Mouse (Mus musculus) liver, embryonic 13.5 days (tissue): ENCODE data around the gene H2al1i. TPM values are rescaled to one million over a fixed set of nuclear protein-coding genes. Genes with fewer than 3 reads are reported as not detected.
"Not testable (repeated sequence)": the region's sequence is repeated elsewhere in the genome, so short reads cannot be mapped to it uniquely, and the experiment has no call there.

ENCODE experiments used
- ATAC-seq: fragments of 200-750 bp; cut with Nextera tagmentation; 2 replicates; pipeline ENCODE4 v1.8.0; 2017; ENCODE audit warnings: low read depth, mild to moderate bottlenecking, moderate number of reproducible peaks, moderate library complexity
- DNase-seq: peaks from one replicate; pipeline ENCODE4 v3.0.0; 2022
- H3K27ac ChIP-seq: fragments of 300-500 bp; sonication (generic); 2 replicates; pipeline ENCODE4 v1.5.1; 2015; ENCODE audit warnings: moderate library complexity, mild to moderate bottlenecking, inconsistent platforms
- H3K27me3 ChIP-seq: fragments of 300-500 bp; sonication (generic); 2 replicates; pipeline ENCODE4 v1.6.1; 2015; ENCODE audit warnings: mild to moderate bottlenecking, inconsistent platforms
- H3K36me3 ChIP-seq: fragments of 300-500 bp; sonication (generic); 2 replicates; pipeline ENCODE4 v1.6.1; 2015; ENCODE audit warnings: mild to moderate bottlenecking, inconsistent platforms
- H3K4me1 ChIP-seq: fragments of 300-500 bp; sonication (generic); replicated peaks from 2 replicates; pipeline ENCODE4 v1.6.1; 2015; ENCODE audit warnings: inconsistent platforms
- H3K4me2 ChIP-seq: fragments of 300-500 bp; sonication (generic); 2 replicates; pipeline ENCODE4 v1.6.1; 2015; ENCODE audit warnings: inconsistent platforms, mild to moderate bottlenecking, moderate library complexity
- H3K4me3 ChIP-seq: fragments of 300-500 bp; sonication (generic); replicated peaks from 2 replicates; pipeline ENCODE4 v1.5.1; 2015; ENCODE audit warnings: mild to moderate bottlenecking, inconsistent platforms
- H3K9ac ChIP-seq: fragments of 300-500 bp; sonication (generic); 2 replicates; pipeline ENCODE4 v1.6.1; 2015; ENCODE audit warnings: mild to moderate bottlenecking, inconsistent platforms
- H3K9me3 ChIP-seq: fragments of 300-500 bp; sonication (generic); replicated peaks from 2 replicates; pipeline ENCODE4 v1.6.1; 2016; ENCODE audit warnings: inconsistent platforms
- WGBS: fragments of 180-500 bp; shearing (Covaris S2); methylation state at CpG from one replicate; pipeline ENCODE4 v1.1.7; 2015; ENCODE audit not compliant: insufficient replicate concordance; 5-methylcytosine and 5-hydroxymethylcytosine counted together
- polyA plus RNA-seq: library from polyadenylated mRNA; unstranded; fragments of >200 nt; fragmentation: Nextera tagmentation; extraction: Ambion mirVana; gene quantifications from 2 replicates; pipeline ENCODE4 v1.2.1, GENCODE M21; 2015

Gene H2al1i
- polyA plus RNA-seq, 1 experiment from 2014 or later, result not detected

DNA sequence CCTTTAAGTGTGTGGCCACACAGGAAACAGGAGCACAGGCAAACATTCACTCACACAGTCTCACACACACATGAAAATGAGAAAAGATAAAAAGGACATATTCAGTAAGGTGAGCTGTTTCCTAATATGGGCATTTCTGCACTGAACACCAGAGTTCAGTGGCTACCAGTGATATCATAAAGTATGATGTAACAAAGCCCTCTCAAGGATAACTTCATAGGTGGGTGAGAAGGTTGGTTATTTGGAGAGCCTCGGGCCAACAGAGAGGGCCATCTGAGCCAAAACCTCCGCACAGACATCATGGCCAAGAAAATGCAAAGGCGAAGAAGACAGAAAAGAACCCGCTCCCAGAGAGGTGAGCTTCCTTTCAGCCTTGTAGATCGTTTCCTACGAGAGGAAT is 3.3 kb upstream of the H2al1i start, which contains the start of gene H2al1h:
H2al1h (plus strand) TSS at position 301 of the 400 bp plus-strand sequence.
- not testable (repeated sequence) for H3K27me3 ChIP-seq, H3K36me3 ChIP-seq, DNase-seq, ATAC-seq, H3K4me2 ChIP-seq, H3K9ac ChIP-seq, H3K4me1 ChIP-seq, H3K9me3 ChIP-seq, H3K4me3 ChIP-seq, H3K27ac ChIP-seq
- WGBS, result no CpG with 5 or more reads among the region's 6 CpGs

DNA sequence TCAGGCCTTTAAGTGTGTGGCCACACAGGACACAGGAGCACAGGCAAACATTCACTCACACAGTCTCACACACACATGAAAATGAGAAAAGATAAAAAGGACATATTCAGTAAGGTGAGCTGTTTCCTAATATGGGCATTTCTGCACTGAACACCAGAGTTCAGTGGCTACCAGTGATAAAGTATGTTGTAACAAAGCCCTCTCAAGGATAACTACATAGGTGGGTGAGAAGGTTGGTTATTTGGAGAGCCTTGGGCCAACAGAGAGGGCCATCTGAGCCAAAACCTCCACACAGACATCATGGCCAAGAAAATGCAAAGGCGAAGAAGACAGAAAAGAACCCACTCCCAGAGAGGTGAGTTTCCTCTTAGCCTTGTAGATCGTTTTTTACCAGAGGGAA is 3.1 kb downstream of the H2al1i start, which contains the start of gene H2al1j:
H2al1j (plus strand) TSS at position 301 of the 400 bp plus-strand sequence.
- H3K9ac ChIP-seq, ATAC-seq, H3K4me2 ChIP-seq, H3K36me3 ChIP-seq, H3K9me3 ChIP-seq, H3K27ac ChIP-seq, DNase-seq, H3K4me1 ChIP-seq, H3K27me3 ChIP-seq, H3K4me3 ChIP-seq: not testable (repeated sequence)
- 65% methylated on average over 2 of the region's 2 CpGs for WGBS

DNA sequence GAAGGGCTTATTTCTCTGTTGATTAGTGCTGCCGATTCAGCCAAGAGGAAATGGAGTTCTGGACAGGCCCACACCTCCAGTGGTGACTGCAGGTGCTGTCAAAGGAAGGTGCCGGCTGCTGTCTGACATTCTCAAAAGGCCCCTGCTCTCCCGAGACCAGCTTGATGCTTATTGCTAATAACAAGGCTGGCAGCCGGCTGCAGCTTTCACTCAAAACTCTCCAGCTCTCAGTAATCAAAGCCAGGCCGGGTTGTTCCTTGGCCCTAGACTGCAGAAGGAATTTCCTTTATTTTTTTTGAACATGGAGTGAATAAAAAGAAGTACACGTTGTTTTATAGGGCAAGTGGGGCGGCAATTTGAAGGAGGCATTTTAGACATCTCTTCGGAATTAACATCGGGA is 21.3 kb downstream of the H2al1i start:
- no peaks in the 10 kb centered on the region for H3K36me3 ChIP-seq
- H3K4me1 ChIP-seq, result no peaks in the 10 kb centered on the region
- DNase-seq (no peak), ATAC-seq (no peak)
- WGBS, result 65% methylated on average over 9 of the region's 9 CpGs
- H3K27me3 ChIP-seq, result no peaks in the 10 kb centered on the region
- H3K9me3 ChIP-seq, result no peaks in the 10 kb centered on the region
- no peak overlapping the region for H3K4me2 ChIP-seq
- H3K4me3 ChIP-seq, result no peak overlapping the region
- no peak overlapping the region for H3K27ac ChIP-seq
- H3K9ac ChIP-seq, result no peak overlapping the region

DNA sequence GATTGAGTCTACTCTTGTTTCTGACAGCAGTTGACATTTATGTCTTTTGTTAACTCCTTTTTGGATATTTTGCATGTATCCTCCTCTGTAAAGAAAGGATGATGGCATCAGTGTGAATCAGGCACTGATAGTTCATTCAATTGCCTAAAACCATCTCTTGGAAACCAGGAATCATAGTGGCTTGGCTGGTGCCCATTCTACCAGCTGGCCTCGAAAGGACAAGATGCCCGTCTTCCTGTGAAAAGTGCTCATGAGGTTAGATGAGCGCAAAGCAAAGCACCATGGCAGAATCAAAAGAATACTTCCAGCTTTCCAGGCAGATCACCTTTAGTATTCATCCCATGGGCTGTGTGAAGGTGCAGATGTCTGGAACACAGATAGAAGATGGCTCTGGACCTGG is 22.3 kb downstream of the H2al1i start:
- Histone ChIP-seq H3K4me2 (no peak overlapping the region), H3K9me3 (no peaks in the 10 kb centered on the region), H3K36me3 (no peaks in the 10 kb centered on the region), H3K4me3 (no peak overlapping the region), H3K9ac (no peak overlapping the region), H3K27ac (no peak overlapping the region), H3K4me1 (no peaks in the 10 kb centered on the region), H3K27me3 (no peaks in the 10 kb centered on the region)
- WGBS, result 80% methylated on average over 3 of the region's 3 CpGs
- ATAC-seq (no peak), DNase-seq (no peak)

DNA sequence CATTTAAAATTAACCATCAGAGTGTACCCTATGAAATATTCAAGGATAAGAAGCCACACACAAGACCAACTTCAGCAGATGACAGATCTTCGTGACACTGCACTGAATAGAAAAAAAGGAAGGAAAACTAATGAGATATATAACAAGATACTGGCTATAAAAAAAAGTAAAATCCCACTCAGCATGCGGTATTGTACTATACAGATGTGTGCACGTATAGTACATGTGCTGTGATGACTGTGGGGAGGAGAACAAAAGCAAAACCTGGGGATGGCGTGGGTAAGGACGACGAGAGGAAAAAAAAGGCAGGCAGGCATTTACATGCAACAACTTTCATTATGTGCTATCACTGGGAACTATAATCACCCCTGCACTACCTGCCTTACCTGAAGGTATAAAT is 36.4 kb downstream of the H2al1i start:
- H3K4me1 ChIP-seq, result no peaks in the 10 kb centered on the region
- 37% methylated on average over 6 of the region's 6 CpGs for WGBS

DNA sequence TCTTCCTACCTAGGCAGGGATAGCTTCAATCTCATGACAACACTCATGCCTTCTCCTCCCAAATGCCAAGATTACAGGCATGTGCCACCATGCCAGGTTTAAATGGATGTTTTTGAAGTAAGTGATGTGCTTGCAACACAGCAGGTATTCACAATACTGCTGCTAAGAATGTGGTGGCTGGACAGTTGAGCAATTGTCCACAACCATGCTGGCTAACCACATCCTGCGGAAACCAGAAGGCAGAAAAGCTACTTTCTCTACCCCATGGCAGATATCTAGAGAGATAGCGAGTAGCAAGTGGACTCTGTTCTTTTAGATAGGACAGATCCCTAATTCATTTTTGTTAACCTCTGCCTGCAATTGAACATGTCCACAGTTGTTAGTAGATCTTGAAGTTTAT is 36.8 kb downstream of the H2al1i start:
- Histone ChIP-seq H3K36me3 (no peaks in the 10 kb centered on the region), H3K27ac (no peak overlapping the region), H3K4me3 (no peak overlapping the region), H3K27me3 (no peaks in the 10 kb centered on the region), H3K9ac (no peak overlapping the region), H3K9me3 (no peaks in the 10 kb centered on the region), H3K4me1 (no peaks in the 10 kb centered on the region), H3K4me2 (no peak overlapping the region)
- 36% methylated on average over 2 of the region's 2 CpGs for WGBS
- DNase-seq, result no peak
- no peak for ATAC-seq

More for the DNA sequence above, 36.4 kb downstream of the H2al1i start:
- no peak overlapping the region for H3K9ac ChIP-seq
- no peak for DNase-seq
- no peaks in the 10 kb centered on the region for H3K9me3 ChIP-seq
- no peak for ATAC-seq
- no peak overlapping the region for H3K4me2 ChIP-seq
- no peak overlapping the region for H3K4me3 ChIP-seq
- no peaks in the 10 kb centered on the region for H3K36me3 ChIP-seq
- H3K27me3 ChIP-seq, result no peaks in the 10 kb centered on the region
- no peak overlapping the region for H3K27ac ChIP-seq

DNA sequence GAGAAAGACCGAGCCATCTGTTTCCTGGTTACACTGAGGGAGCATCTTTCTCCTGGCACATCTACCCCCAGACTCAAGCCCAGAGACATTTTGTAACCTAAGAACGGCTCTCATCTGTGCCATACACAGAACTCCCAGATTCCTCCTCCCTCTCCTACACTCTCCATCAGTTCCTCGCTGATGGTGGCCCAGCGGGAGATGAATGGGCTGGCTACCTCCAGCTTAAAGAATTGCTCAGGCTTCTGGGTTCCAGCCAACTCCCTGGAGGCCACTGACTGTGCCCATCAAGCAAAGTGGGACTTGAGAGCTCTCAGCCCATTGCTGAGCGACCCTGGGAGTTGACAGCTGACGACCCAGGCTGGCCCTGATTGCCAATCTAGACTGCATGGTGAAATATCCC is 39.4 kb downstream of the H2al1i start:
- no peaks in the 10 kb centered on the region for H3K27me3 ChIP-seq
- H3K36me3 ChIP-seq, result no peaks in the 10 kb centered on the region
- WGBS, result 62% methylated on average over 6 of the region's 6 CpGs
- H3K4me3 ChIP-seq, result no peak overlapping the region
- no peaks in the 10 kb centered on the region for H3K4me1 ChIP-seq
- DNase-seq, result no peak
- no peak for ATAC-seq
- no peak overlapping the region for H3K9ac ChIP-seq
- no peak overlapping the region for H3K27ac ChIP-seq
- no peaks in the 10 kb centered on the region for H3K9me3 ChIP-seq
- no peak overlapping the region for H3K4me2 ChIP-seq

DNA sequence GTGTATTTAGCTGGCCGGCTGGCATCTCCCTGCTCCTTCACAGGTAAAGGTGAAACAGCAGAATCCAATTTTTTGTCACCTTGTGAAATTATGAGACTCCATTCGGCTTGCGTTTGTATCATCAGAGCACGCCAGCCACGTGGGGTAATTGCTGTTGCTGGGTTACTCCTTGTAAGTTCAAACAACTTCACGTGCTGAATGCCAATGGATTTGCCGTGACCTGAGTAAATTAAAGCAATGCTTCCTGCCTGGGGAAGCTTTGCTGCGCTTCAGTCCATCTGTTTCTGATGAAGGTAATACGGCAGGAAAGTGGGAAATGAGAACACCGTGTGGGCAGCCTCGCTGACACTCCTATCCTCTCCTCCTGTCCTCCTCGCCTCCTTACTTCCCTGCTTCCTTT is 40.7 kb downstream of the H2al1i start:
- Histone ChIP-seq H3K4me2 (no peak overlapping the region), H3K27me3 (no peaks in the 10 kb centered on the region), H3K4me1 (no peaks in the 10 kb centered on the region), H3K27ac (no peak overlapping the region), H3K4me3 (no peak overlapping the region), H3K9me3 (no peaks in the 10 kb centered on the region), H3K36me3 (no peaks in the 10 kb centered on the region), H3K9ac (no peak overlapping the region)
- WGBS, result 51% methylated on average over 12 of the region's 12 CpGs
- ATAC-seq, result no peak
- DNase-seq, result no peak

Other genes with a start within 250 kb of the H2al1i start
- not detected in 2 replicates for gene H2al1a, start 25.4 kb upstream of the H2al1i start, polyA plus RNA-seq
- gene H2al1b, start 22.2 kb upstream of the H2al1i start, polyA plus RNA-seq, result not detected in 2 replicates
- not detected in 2 replicates for gene H2al1c, start 19.0 kb upstream of the H2al1i start, polyA plus RNA-seq
- gene H2al1d, start 15.8 kb upstream of the H2al1i start, polyA plus RNA-seq, result not detected in 2 replicates
- not detected in 2 replicates for gene H2al1e, start 12.7 kb upstream of the H2al1i start, polyA plus RNA-seq
- not detected in 2 replicates for gene H2al1f, start 9.5 kb upstream of the H2al1i start, polyA plus RNA-seq
- gene H2al1g, start 6.4 kb upstream of the H2al1i start, polyA plus RNA-seq, result not detected in 2 replicates
- gene H2al1h, start 3.2 kb upstream of the H2al1i start, polyA plus RNA-seq, result not detected in 2 replicates
- not detected in 2 replicates for gene H2al1j, start 3.2 kb downstream of the H2al1i start, polyA plus RNA-seq